Mouse (Mus musculus): Measurements from ENCODE around the gene Mtch2. TPM values are rescaled to one million over a fixed set of nuclear protein-coding genes. Genes with fewer than 3 reads are reported as not detected.

Mtch2 gene
- 165 and 201 TPM in 2 replicates for polyA plus RNA-seq (2021; fragmentation: Nextera tagmentation)
- long read RNA-seq, experiment 1, transcript Mtch2-205 (13 exons, 2,596 nt), result major isoform, 504 of 621 reads
- long read RNA-seq, experiment 1, transcript Mtch2-202 (12 exons, 2,281 nt), result minor isoform, 9 of 621 reads
- long read RNA-seq, experiment 1, partial matches to known transcripts, result 24 of 621 reads
- long read RNA-seq, experiment 1, other reads (novel, unspliced or antisense), result 78 of 621 reads
- long read RNA-seq, experiment 2, transcript Mtch2-205 (13 exons, 2,596 nt), result major isoform, 187 of 230 reads
- long read RNA-seq, experiment 2, partial matches to known transcripts, result 8 of 230 reads
- long read RNA-seq, experiment 2, other reads (novel, unspliced or antisense), result 29 of 230 reads

GRCm38 (mm10) chr2:90846955-90847680, at the start of gene Mtch2:
Mtch2 (plus strand) TSS chr2:90847155.

GRCm38 (mm10) chr2:90885218-90886041, 38.5 kb downstream of the Mtch2 start, which contains the start of gene C1qtnf4:
C1qtnf4 (plus strand) TSS chr2:90885860.

DNA sequence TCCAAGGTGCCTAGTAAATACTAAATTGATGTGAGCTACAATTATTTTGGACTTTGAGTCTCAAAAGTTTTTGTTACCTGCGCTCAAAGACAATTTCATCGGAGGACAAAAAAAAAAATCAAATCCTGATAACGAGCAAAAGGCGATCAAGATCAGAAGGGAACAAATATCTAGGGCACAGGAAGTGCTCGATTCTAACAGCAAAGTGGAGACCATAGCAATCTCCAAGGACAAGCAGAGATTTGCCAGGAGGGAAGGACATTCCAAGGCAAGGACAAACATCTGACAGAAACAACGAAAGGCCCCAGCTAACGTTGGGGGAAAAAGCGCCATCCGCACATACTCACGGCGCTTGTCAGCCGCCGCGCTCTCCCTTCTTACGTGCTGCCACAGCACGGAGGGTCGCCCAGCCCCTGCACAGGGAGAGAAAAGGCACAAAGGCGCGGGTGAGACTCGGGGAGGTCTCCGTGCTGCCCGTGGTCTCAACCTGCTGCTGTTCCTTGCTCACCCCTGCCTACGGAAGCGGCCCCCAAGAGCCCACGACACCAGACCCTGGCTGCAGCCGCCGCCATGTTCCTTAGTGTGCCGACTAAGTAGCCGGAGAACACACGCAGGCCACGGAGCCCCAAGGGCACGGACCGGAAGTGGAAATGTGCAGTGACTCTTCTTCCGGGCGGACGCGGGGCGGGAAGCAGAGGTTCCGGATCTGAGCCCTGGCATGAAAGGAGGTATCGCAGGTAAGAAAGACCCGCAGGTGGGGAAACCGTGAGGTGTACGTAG, 57.3 kb downstream of the Mtch2 start, which contains the start of the genes Kbtbd4 and Ndufs3:
Gene Kbtbd4 (plus strand): TSS at position 665 of the 780 bp plus-strand sequence.
Gene Ndufs3 (minus strand): TSS at position 752 of the 780 bp plus-strand sequence.

Other genes with a start within 250 kb of the Mtch2 start
- 2.4 TPM in 2 replicates for gene Nup160, start 169.9 kb upstream of the Mtch2 start, polyA plus RNA-seq (2021; fragmentation: Nextera tagmentation)
- gene Fnbp4, start 101.8 kb upstream of the Mtch2 start, polyA plus RNA-seq (2021; fragmentation: Nextera tagmentation), result 5.6 and 7.7 TPM in 2 replicates
- 1.1 TPM in 2 replicates for gene Agbl2, start 64.4 kb upstream of the Mtch2 start, polyA plus RNA-seq (2021; fragmentation: Nextera tagmentation)
- gene C1qtnf4, start 38.7 kb downstream of the Mtch2 start, polyA plus RNA-seq (2021; fragmentation: Nextera tagmentation), result 33.7 and 450 TPM in 2 replicates
- 28.3 and 28.5 TPM in 2 replicates for gene Kbtbd4, start 57.6 kb downstream of the Mtch2 start, polyA plus RNA-seq (2021; fragmentation: Nextera tagmentation)
- 436 and 504 TPM in 2 replicates for gene Ndufs3, start 57.7 kb downstream of the Mtch2 start, polyA plus RNA-seq (2021; fragmentation: Nextera tagmentation)
- 25.2 and 46.6 TPM in 2 replicates for gene Celf1, start 93.2 kb downstream of the Mtch2 start, polyA plus RNA-seq (2021; fragmentation: Nextera tagmentation)
- 2.5 and 3.7 TPM in 2 replicates for gene Rapsn, start 188.5 kb downstream of the Mtch2 start, polyA plus RNA-seq (2021; fragmentation: Nextera tagmentation)
- gene Psmc3, start 206.9 kb downstream of the Mtch2 start, polyA plus RNA-seq (2021; fragmentation: Nextera tagmentation), result 246 and 259 TPM in 2 replicates
- gene Slc39a13, start 223.3 kb downstream of the Mtch2 start, polyA plus RNA-seq (2021; fragmentation: Nextera tagmentation), result 7.8 and 16.0 TPM in 2 replicates
- gene Spi1, start 235.2 kb downstream of the Mtch2 start, polyA plus RNA-seq (2021; fragmentation: Nextera tagmentation), result 7.8 and 8.2 TPM in 2 replicates